Mouse (Mus musculus) testis, adult 2 months (tissue): Measurements from ENCODE around the gene Arsk.

Source experiments
- CTCF ChIP-seq: fragments of 200-500 bp; IDR thresholded peaks from 2 replicates; pipeline ENCODE4 v1.5.1; 2012; ENCODE audit warnings: low read depth, mild to moderate bottlenecking, inconsistent platforms, low read length, moderate library complexity; ENCODE audit not compliant: control insufficient read depth, insufficient read depth, insufficient replicate concordance
- POLR2A ChIP-seq: fragments of 200-500 bp; IDR thresholded peaks from 2 replicates; pipeline ENCODE4 v1.6.1; 2012; ENCODE audit warnings: low read depth, mild to moderate bottlenecking, inconsistent platforms, low read length, moderate library complexity; ENCODE audit not compliant: control insufficient read depth

- TF ChIP-seq CTCF (no peak), POLR2A (no peak)
These were observed 10.8 kb upstream of the Arsk start for GRCm38 (mm10) chr13:76109069-76109824.
